Mouse (Mus musculus): ENCODE results near the gene Prkag2. TPM values are rescaled to one million over a fixed set of nuclear protein-coding genes. Genes with fewer than 3 reads are reported as not detected.
"Not testable (repeated sequence)": the region's sequence is repeated elsewhere in the genome, so short reads cannot be mapped to it uniquely, and the experiment has no call there.

Prkag2 gene
- polyA plus RNA-seq, 1 experiment = 6.2 TPM

- Histone ChIP-seq H3K79me3 (ENCODE audit: low read depth) (no peaks in the 10 kb centered on the region), H3K4me3 (ENCODE audit: insufficient read depth, poor library complexity, severe bottlenecking) (no peak overlapping the region), H3ac (ENCODE audit: control insufficient read depth, insufficient read length, low read depth) (no peak overlapping the region), H3K27me3 (ENCODE audit: control insufficient read depth, insufficient read depth, insufficient read length) (no peaks in the 10 kb centered on the region), H3K36me3 (ENCODE audit: control insufficient read depth, insufficient read depth) (no peaks in the 10 kb centered on the region), H3K79me2 (ENCODE audit: control insufficient read depth, insufficient read depth) (no peaks in the 10 kb centered on the region)
- TF ChIP-seq MAX (IDR thresholded peaks at IDR 0.05) = no peak
Observed at GRCm38 (mm10) chr5:25080994-25081393, 19.4 kb downstream of the Prkag2 start.

- TF ChIP-seq MYOG (IDR thresholded peaks at IDR 0.05; ENCODE audit: control insufficient read depth, extremely low read depth, insufficient read length) = no peak
- no peak for TF ChIP-seq USF1 (IDR thresholded peaks at IDR 0.05; ENCODE audit: low read depth)
- TF ChIP-seq CTCF (IDR thresholded peaks at IDR 0.05; ENCODE audit: control insufficient read depth, insufficient read depth, insufficient read length) = no peak
- no peak for TF ChIP-seq CEBPB (IDR thresholded peaks at IDR 0.05; ENCODE audit: low read depth)
- TF ChIP-seq MAX (IDR thresholded peaks at IDR 0.05) = no peak
- no peak for TF ChIP-seq FOSL1 (IDR thresholded peaks at IDR 0.05; ENCODE audit: insufficient read depth, low read length, poor library complexity, severe bottlenecking)
- no peak for TF ChIP-seq MYOD1 (IDR thresholded peaks at IDR 0.05; ENCODE audit: control insufficient read depth, insufficient read length, low read depth)
- Histone ChIP-seq H3K79me2 (ENCODE audit: control insufficient read depth, insufficient read depth) (no peaks in the 10 kb centered on the region), H3K36me3 (ENCODE audit: control insufficient read depth, insufficient read depth) (no peaks in the 10 kb centered on the region), H3ac (ENCODE audit: control insufficient read depth, insufficient read length, low read depth) (no peak overlapping the region), H3K4me3 (ENCODE audit: insufficient read depth, poor library complexity, severe bottlenecking) (no peak overlapping the region), H3K27me3 (ENCODE audit: control insufficient read depth, insufficient read depth, insufficient read length) (no peaks in the 10 kb centered on the region), H3K79me3 (ENCODE audit: low read depth) (no peaks in the 10 kb centered on the region)
Observed at GRCm38 (mm10) chr5:25080438-25080945, 19.9 kb downstream of the Prkag2 start.

- Histone ChIP-seq H3K27me3 (ENCODE audit: control insufficient read depth, insufficient read depth, insufficient read length) (no peaks in the 10 kb centered on the region), H3ac (ENCODE audit: control insufficient read depth, insufficient read length, low read depth) (no peak overlapping the region), H3K79me3 (ENCODE audit: low read depth) (no peaks in the 10 kb centered on the region), H3K79me2 (ENCODE audit: control insufficient read depth, insufficient read depth) (no peaks in the 10 kb centered on the region), H3K36me3 (ENCODE audit: control insufficient read depth, insufficient read depth) (no peaks in the 10 kb centered on the region), H3K4me3 (ENCODE audit: insufficient read depth, poor library complexity, severe bottlenecking) (no peak overlapping the region)
- TF ChIP-seq CTCF (IDR thresholded peaks at IDR 0.05; ENCODE audit: control insufficient read depth, insufficient read depth, insufficient read length) (no peak), FOSL1 (IDR thresholded peaks at IDR 0.05; ENCODE audit: insufficient read depth, low read length, poor library complexity, severe bottlenecking) (no peak)
Observed at GRCm38 (mm10) chr5:25079766-25080265, 20.6 kb downstream of the Prkag2 start.

- Histone ChIP-seq H3ac (ENCODE audit: control insufficient read depth, insufficient read length, low read depth) (no peak overlapping the region), H3K4me3 (ENCODE audit: insufficient read depth, poor library complexity, severe bottlenecking) (no peak overlapping the region), H3K79me3 (ENCODE audit: low read depth) (no peaks in the 10 kb centered on the region), H3K79me2 (ENCODE audit: control insufficient read depth, insufficient read depth) (no peaks in the 10 kb centered on the region), H3K36me3 (ENCODE audit: control insufficient read depth, insufficient read depth) (no peaks in the 10 kb centered on the region), H3K27me3 (ENCODE audit: control insufficient read depth, insufficient read depth, insufficient read length) (peaks cover 4% of the 10 kb centered on the region)
- TF ChIP-seq MYOD1 (IDR thresholded peaks at IDR 0.05; ENCODE audit: control insufficient read depth, insufficient read length, low read depth) (no peak), CTCF (IDR thresholded peaks at IDR 0.05; ENCODE audit: control insufficient read depth, insufficient read depth, insufficient read length) (no peak), USF1 (IDR thresholded peaks at IDR 0.05; ENCODE audit: low read depth) (no peak), MYOG (IDR thresholded peaks at IDR 0.05; ENCODE audit: control insufficient read depth, extremely low read depth, insufficient read length) (no peak), MAX (IDR thresholded peaks at IDR 0.05) (no peak), CEBPB (IDR thresholded peaks at IDR 0.05; ENCODE audit: low read depth) (no peak), FOSL1 (IDR thresholded peaks at IDR 0.05; ENCODE audit: insufficient read depth, low read length, poor library complexity, severe bottlenecking) (no peak)
Observed at GRCm38 (mm10) chr5:25077873-25078651, 22.4 kb downstream of the Prkag2 start.

GRCm38 (mm10) chr5:25077258-25077657 is 23.2 kb downstream of the Prkag2 start:
- H3K4me3 ChIP-seq (ENCODE audit: insufficient read depth, poor library complexity, severe bottlenecking); H3K79me2 ChIP-seq (ENCODE audit: control insufficient read depth, insufficient read depth); H3K36me3 ChIP-seq (ENCODE audit: control insufficient read depth, insufficient read depth); H3K79me3 ChIP-seq (ENCODE audit: low read depth); H3ac ChIP-seq (ENCODE audit: control insufficient read depth, insufficient read length, low read depth); H3K27me3 ChIP-seq (ENCODE audit: control insufficient read depth, insufficient read depth, insufficient read length): not testable (repeated sequence)

GRCm38 (mm10) chr5:25075623-25076022 is 24.8 kb downstream of the Prkag2 start:
- H3K79me2 ChIP-seq (ENCODE audit: control insufficient read depth, insufficient read depth) = no peaks in the 10 kb centered on the region
- peaks cover 7% of the 10 kb centered on the region for H3K27me3 ChIP-seq (ENCODE audit: control insufficient read depth, insufficient read depth, insufficient read length)
- TF ChIP-seq FOSL1 (IDR thresholded peaks at IDR 0.05; ENCODE audit: insufficient read depth, low read length, poor library complexity, severe bottlenecking) (no peak), MAX (IDR thresholded peaks at IDR 0.05) (no peak), CTCF (IDR thresholded peaks at IDR 0.05; ENCODE audit: control insufficient read depth, insufficient read depth, insufficient read length) (no peak), MYOG (IDR thresholded peaks at IDR 0.05; ENCODE audit: control insufficient read depth, extremely low read depth, insufficient read length) (no peak), MYOD1 (IDR thresholded peaks at IDR 0.05; ENCODE audit: control insufficient read depth, insufficient read length, low read depth) (no peak), USF1 (IDR thresholded peaks at IDR 0.05; ENCODE audit: low read depth) (no peak), CEBPB (IDR thresholded peaks at IDR 0.05; ENCODE audit: low read depth) (no peak)
- no peaks in the 10 kb centered on the region for H3K79me3 ChIP-seq (ENCODE audit: low read depth)
- H3K4me3 ChIP-seq (ENCODE audit: insufficient read depth, poor library complexity, severe bottlenecking) = no peak overlapping the region
- H3ac ChIP-seq (ENCODE audit: control insufficient read depth, insufficient read length, low read depth) = no peak overlapping the region
- no peaks in the 10 kb centered on the region for H3K36me3 ChIP-seq (ENCODE audit: control insufficient read depth, insufficient read depth)
